Mouse (Mus musculus): ENCODE data around the gene Sla2.

DNA sequence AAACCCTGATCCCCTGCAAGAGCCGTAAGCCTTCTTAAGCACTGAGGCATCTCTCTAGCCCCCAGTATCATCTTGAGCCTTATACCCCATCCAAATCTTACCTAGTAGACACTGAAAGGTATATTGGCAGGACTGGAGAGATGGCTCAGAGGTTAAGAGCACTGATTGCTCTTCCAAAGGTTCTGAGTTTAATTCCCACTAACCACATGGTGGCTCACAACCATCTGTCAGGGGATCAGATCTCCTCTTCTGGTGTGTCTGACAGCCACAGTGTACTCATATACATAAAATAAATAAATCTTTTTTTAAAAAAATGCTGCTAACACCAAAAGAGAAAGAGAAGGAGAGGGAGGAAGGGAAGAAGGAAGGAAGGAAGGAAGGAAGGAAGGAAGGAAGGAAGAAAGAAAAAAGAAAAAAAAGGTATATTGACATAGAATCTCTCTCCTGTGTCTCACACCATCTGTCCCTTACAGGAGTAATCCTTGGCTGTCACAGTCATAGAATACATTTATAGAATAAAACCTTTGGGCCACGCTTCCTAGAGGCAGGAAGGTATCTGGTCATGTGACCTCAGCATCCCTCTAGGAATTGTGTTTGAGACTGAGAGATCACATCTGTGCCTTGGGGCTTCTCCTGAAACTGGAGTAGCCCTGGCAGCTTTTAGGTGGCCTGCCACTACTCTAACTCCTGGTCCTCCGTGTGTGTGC lies 29.6 kb upstream of the Sla2 start:
- TF ChIP-seq POLR2A (IDR thresholded peaks at IDR 0.05; ENCODE audit: insufficient read depth, low read depth, low read length) (no peak), CTCF (IDR thresholded peaks at IDR 0.05) (no peak)

Measured in heart, adult 2 months (tissue).